Mouse (Mus musculus): ENCODE data around the gene Ncbp3.

Ncbp3 gene

GRCm38 (mm10) chr11:73137116-73137515, 89.5 kb downstream of the Ncbp3 start:
- no peak for DNase-seq (ENCODE audit: low read depth, low spot score)

GRCm38 (mm10) chr11:73137591-73138501, 90.3 kb downstream of the Ncbp3 start, which contains the start of gene Haspin:
Haspin (minus strand) TSS chr11:73138294.
- peak; percentile 73 for DNase-seq (ENCODE audit: low read depth, low spot score)
